Mouse (Mus musculus): ENCODE results near the gene Gstp2. TPM values are rescaled to one million over a fixed set of nuclear protein-coding genes. Genes with fewer than 3 reads are reported as not detected.

The Gstp2 gene
- total RNA-seq, 2 experiments from 2014 or later, result not detected

DNA sequence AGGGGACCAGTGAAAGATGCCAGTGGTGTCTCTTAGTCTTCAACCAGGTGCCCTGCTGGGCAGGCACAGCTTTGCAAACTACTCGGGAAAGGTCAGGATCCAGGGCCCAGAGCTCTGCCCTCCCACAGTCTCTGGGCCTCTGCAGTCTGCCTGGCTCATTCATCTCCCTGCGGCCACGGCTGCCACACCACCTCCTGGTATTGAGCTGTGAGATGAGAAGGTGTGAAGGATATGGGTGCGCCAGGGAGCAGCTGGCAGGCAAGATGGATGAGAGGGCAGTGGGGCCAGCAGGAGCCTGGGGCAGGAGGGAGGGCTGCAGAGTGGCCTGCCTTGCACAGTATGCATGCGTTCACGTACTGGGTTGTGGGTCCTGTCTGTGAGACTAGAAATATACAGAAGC is 55.0 kb downstream of the Gstp2 start:
- no peak for ATAC-seq (replicated peaks; ENCODE audit: poor library complexity)

Other genes starting within 250 kb of the Gstp2 start
Only the 30 nearest of the 33 such genes appear.
- gene Tcirg1, start 138.9 kb downstream of the Gstp2 start, total RNA-seq (2015), result 122 and 178 TPM in 2 replicates
- gene Tcirg1, start 138.9 kb downstream of the Gstp2 start, total RNA-seq (2017), result 208 and 211 TPM in 2 replicates
- gene Ndufs8, start 133.2 kb downstream of the Gstp2 start, total RNA-seq (2015), result 239 and 257 TPM in 2 replicates
- 65.6 and 86.1 TPM in 2 replicates for gene Ndufs8, start 133.2 kb downstream of the Gstp2 start, total RNA-seq (2017)
- gene Aldh3b1, start 116.2 kb downstream of the Gstp2 start, total RNA-seq (2015), result 5.0 and 6.9 TPM in 2 replicates
- gene Aldh3b1, start 116.2 kb downstream of the Gstp2 start, total RNA-seq (2017), result 10.5 and 12.6 TPM in 2 replicates
- 95.9 and 111 TPM in 2 replicates for gene Unc93b1, start 110.8 kb downstream of the Gstp2 start, total RNA-seq (2015)
- gene Unc93b1, start 110.8 kb downstream of the Gstp2 start, total RNA-seq (2017), result 175 and 202 TPM in 2 replicates
- gene Aldh3b3, start 87.4 kb downstream of the Gstp2 start, total RNA-seq (2015), result 0.32 and 0.71 TPM in 2 replicates
- 0.04 and 0.27 TPM in 2 replicates for gene Aldh3b3, start 87.4 kb downstream of the Gstp2 start, total RNA-seq (2017)
- gene Aldh3b2, start 73.7 kb downstream of the Gstp2 start, total RNA-seq (2015), result not detected in 2 replicates
- 0.25 TPM in 1 of 2 replicates, not detected in the other for gene Aldh3b2, start 73.7 kb downstream of the Gstp2 start, total RNA-seq (2017)
- gene Acy3, start 59.5 kb downstream of the Gstp2 start, total RNA-seq (2015), result 3.4 and 3.9 TPM in 2 replicates
- gene Acy3, start 59.5 kb downstream of the Gstp2 start, total RNA-seq (2017), result 1.2 and 1.6 TPM in 2 replicates
- gene Tbx10, start 53.3 kb downstream of the Gstp2 start, total RNA-seq (2015), result not detected in 2 replicates
- gene Tbx10, start 53.3 kb downstream of the Gstp2 start, total RNA-seq (2017), result not detected in 2 replicates
- 15.1 and 16.2 TPM in 2 replicates for gene Nudt8, start 45.4 kb downstream of the Gstp2 start, total RNA-seq (2015)
- gene Nudt8, start 45.4 kb downstream of the Gstp2 start, total RNA-seq (2017), result 10.4 and 14.4 TPM in 2 replicates
- 0.57 and 1.5 TPM in 2 replicates for gene Gm49405, start 45.4 kb downstream of the Gstp2 start, total RNA-seq (2015)
- 1.5 and 1.9 TPM in 2 replicates for gene Gm49405, start 45.4 kb downstream of the Gstp2 start, total RNA-seq (2017)
- gene Doc2g, start 42.7 kb downstream of the Gstp2 start, total RNA-seq (2015), result 1.6 and 2.9 TPM in 2 replicates
- 1.3 and 2.9 TPM in 2 replicates for gene Doc2g, start 42.7 kb downstream of the Gstp2 start, total RNA-seq (2017)
- gene Ndufv1, start 33.2 kb downstream of the Gstp2 start, total RNA-seq (2015), result 123 and 135 TPM in 2 replicates
- gene Ndufv1, start 33.2 kb downstream of the Gstp2 start, total RNA-seq (2017), result 223 and 254 TPM in 2 replicates
- gene Gstp1, start 8.0 kb downstream of the Gstp2 start, total RNA-seq (2015), result 264 and 361 TPM in 2 replicates
- 79.8 and 88.4 TPM in 2 replicates for gene Gstp1, start 8.0 kb downstream of the Gstp2 start, total RNA-seq (2017)
- 1.4 and 7.5 TPM in 2 replicates for gene Gstp3, start 13.5 kb upstream of the Gstp2 start, total RNA-seq (2015)
- gene Gstp3, start 13.5 kb upstream of the Gstp2 start, total RNA-seq (2017), result 2.2 TPM in 2 replicates
- not detected in 2 replicates for gene Cabp2, start 35.6 kb upstream of the Gstp2 start, total RNA-seq (2015)
- not detected in 2 replicates for gene Cabp2, start 35.6 kb upstream of the Gstp2 start, total RNA-seq (2017)
- 112 and 126 TPM in 2 replicates for gene Cdk2ap2, start 51.2 kb upstream of the Gstp2 start, total RNA-seq (2015)
- gene Cdk2ap2, start 51.2 kb upstream of the Gstp2 start, total RNA-seq (2017), result 24.2 and 44.8 TPM in 2 replicates
- 7.8 and 11.2 TPM in 2 replicates for gene Pitpnm1, start 54.0 kb upstream of the Gstp2 start, total RNA-seq (2015)
- 6.8 and 17.2 TPM in 2 replicates for gene Pitpnm1, start 54.0 kb upstream of the Gstp2 start, total RNA-seq (2017)
- gene Aip, start 79.8 kb upstream of the Gstp2 start, total RNA-seq (2015), result 61.9 and 66.4 TPM in 2 replicates
- gene Aip, start 79.8 kb upstream of the Gstp2 start, total RNA-seq (2017), result 24.4 and 31.1 TPM in 2 replicates
- gene Gpr152, start 93.8 kb upstream of the Gstp2 start, total RNA-seq (2015), result not detected in 2 replicates
- 0.10 TPM in 1 of 2 replicates, not detected in the other for gene Gpr152, start 93.8 kb upstream of the Gstp2 start, total RNA-seq (2017)
- gene Cabp4, start 98.0 kb upstream of the Gstp2 start, total RNA-seq (2015), result not detected in 2 replicates
- not detected in 2 replicates for gene Cabp4, start 98.0 kb upstream of the Gstp2 start, total RNA-seq (2017)
- gene Coro1b, start 102.6 kb upstream of the Gstp2 start, total RNA-seq (2015), result 138 and 142 TPM in 2 replicates
- 66.4 and 83.5 TPM in 2 replicates for gene Coro1b, start 102.6 kb upstream of the Gstp2 start, total RNA-seq (2017)
- gene Ptprcap, start 107.6 kb upstream of the Gstp2 start, total RNA-seq (2015), result 96.4 and 114 TPM in 2 replicates
- 79.5 and 83.5 TPM in 2 replicates for gene Ptprcap, start 107.6 kb upstream of the Gstp2 start, total RNA-seq (2017)
- 21.6 and 22.1 TPM in 2 replicates for gene Rps6kb2, start 117.3 kb upstream of the Gstp2 start, total RNA-seq (2015)
- 23.1 and 30.2 TPM in 2 replicates for gene Rps6kb2, start 117.3 kb upstream of the Gstp2 start, total RNA-seq (2017)
- 2.2 and 2.4 TPM in 2 replicates for gene Carns1, start 129.5 kb upstream of the Gstp2 start, total RNA-seq (2015)
- gene Carns1, start 129.5 kb upstream of the Gstp2 start, total RNA-seq (2017), result 1.0 and 2.1 TPM in 2 replicates
- gene Tbc1d10c, start 145.3 kb upstream of the Gstp2 start, total RNA-seq (2015), result 39.3 and 46.6 TPM in 2 replicates
- gene Tbc1d10c, start 145.3 kb upstream of the Gstp2 start, total RNA-seq (2017), result 15.3 and 17.5 TPM in 2 replicates
- gene Ppp1ca, start 146.0 kb upstream of the Gstp2 start, total RNA-seq (2015), result 395 and 413 TPM in 2 replicates
- gene Ppp1ca, start 146.0 kb upstream of the Gstp2 start, total RNA-seq (2017), result 482 and 538 TPM in 2 replicates
- 28.0 and 31.0 TPM in 2 replicates for gene Rad9a, start 155.6 kb upstream of the Gstp2 start, total RNA-seq (2015)
- gene Rad9a, start 155.6 kb upstream of the Gstp2 start, total RNA-seq (2017), result 16.1 and 19.7 TPM in 2 replicates
- 2.8 and 5.0 TPM in 2 replicates for gene Clcf1, start 168.2 kb upstream of the Gstp2 start, total RNA-seq (2015)
- gene Clcf1, start 168.2 kb upstream of the Gstp2 start, total RNA-seq (2017), result 1.3 and 3.0 TPM in 2 replicates
- not detected in 2 replicates for gene AC109138.7, start 168.3 kb upstream of the Gstp2 start, total RNA-seq (2015)
- gene AC109138.7, start 168.3 kb upstream of the Gstp2 start, total RNA-seq (2017), result not detected in 2 replicates
- gene Pold4, start 185.9 kb upstream of the Gstp2 start, total RNA-seq (2015), result 53.6 and 55.0 TPM in 2 replicates
- gene Pold4, start 185.9 kb upstream of the Gstp2 start, total RNA-seq (2017), result 60.4 and 67.8 TPM in 2 replicates